Mouse (Mus musculus): Measurements from ENCODE around the gene Mgat5. TPM values are rescaled to one million over a fixed set of nuclear protein-coding genes. Genes with fewer than 3 reads are reported as not detected.

Gene Mgat5
- polyA plus RNA-seq, 1 experiment from 2014 or later: 8.9 TPM

GRCm38 (mm10) chr1:127291721-127292120, 86.9 kb downstream of the Mgat5 start:
- no peaks in the 10 kb centered on the region for H3K9me3 ChIP-seq (ENCODE audit: control insufficient read depth, low read depth, low read length)
- no peak overlapping the region for H3K9ac ChIP-seq (replicated peaks; ENCODE audit: low read depth, low read length)
- H3K4me2 ChIP-seq (replicated peaks; ENCODE audit: low read depth, low read length): no peak overlapping the region
- no peaks in the 10 kb centered on the region for H3K36me3 ChIP-seq (ENCODE audit: control insufficient read depth, insufficient read depth, low read length)
- no peak for ATAC-seq (ENCODE audit: insufficient number of reproducible peaks, insufficient read depth, low FRiP score, low read depth)
- no peak overlapping the region for H3K27ac ChIP-seq (ENCODE audit: low read length)
- no peaks in the 10 kb centered on the region for H3K27me3 ChIP-seq (ENCODE audit: control insufficient read depth, insufficient read depth, low read length)
- H3K4me3 ChIP-seq (ENCODE audit: low read depth, low read length): no peak overlapping the region
- H3K4me1 ChIP-seq (ENCODE audit: control insufficient read depth, insufficient read depth, low read length): peaks cover 7% of the 10 kb centered on the region; the same call in 1 of the 2 replicates

GRCm38 (mm10) chr1:127293286-127293685, 88.5 kb downstream of the Mgat5 start:
- ATAC-seq (ENCODE audit: insufficient number of reproducible peaks, insufficient read depth, low FRiP score, low read depth): no peak
- no peak overlapping the region for H3K27ac ChIP-seq (ENCODE audit: low read length)
- no peak overlapping the region for H3K4me3 ChIP-seq (ENCODE audit: low read depth, low read length)
- 29% methylated on average over 5 of the region's 5 CpGs for WGBS
- no peak overlapping the region for H3K9ac ChIP-seq (replicated peaks; ENCODE audit: low read depth, low read length)
- H3K27me3 ChIP-seq (ENCODE audit: control insufficient read depth, insufficient read depth, low read length): no peaks in the 10 kb centered on the region
- H3K9me3 ChIP-seq (ENCODE audit: control insufficient read depth, low read depth, low read length): no peaks in the 10 kb centered on the region
- H3K36me3 ChIP-seq (ENCODE audit: control insufficient read depth, insufficient read depth, low read length): no peaks in the 10 kb centered on the region
- H3K4me2 ChIP-seq (replicated peaks; ENCODE audit: low read depth, low read length): no peak overlapping the region
- H3K4me1 ChIP-seq (ENCODE audit: control insufficient read depth, insufficient read depth, low read length): peaks cover 7% of the 10 kb centered on the region; the same call in 1 of the 2 replicates

- WGBS: 89% methylated on average over 3 of the region's 3 CpGs
- Histone ChIP-seq H3K9me3 (ENCODE audit: control insufficient read depth, low read depth, low read length) (no peaks in the 10 kb centered on the region), H3K4me3 (ENCODE audit: low read depth, low read length) (no peak overlapping the region), H3K27ac (ENCODE audit: low read length) (no peak overlapping the region), H3K36me3 (ENCODE audit: control insufficient read depth, insufficient read depth, low read length) (no peaks in the 10 kb centered on the region), H3K27me3 (ENCODE audit: control insufficient read depth, insufficient read depth, low read length) (no peaks in the 10 kb centered on the region), H3K4me2 (replicated peaks; ENCODE audit: low read depth, low read length) (no peak overlapping the region), H3K4me1 (ENCODE audit: control insufficient read depth, insufficient read depth, low read length) (peaks cover 7% of the 10 kb centered on the region; the same call in 1 of the 2 replicates), H3K9ac (replicated peaks; ENCODE audit: low read depth, low read length) (no peak overlapping the region)
- ATAC-seq (ENCODE audit: insufficient number of reproducible peaks, insufficient read depth, low FRiP score, low read depth): no peak
These were observed 92.0 kb downstream of the Mgat5 start for GRCm38 (mm10) chr1:127296815-127297214.

- H3K4me1 ChIP-seq (ENCODE audit: control insufficient read depth, insufficient read depth, low read length): no peaks in the 10 kb centered on the region
- no peaks in the 10 kb centered on the region for H3K9me3 ChIP-seq (ENCODE audit: control insufficient read depth, low read depth, low read length)
- no peak overlapping the region for H3K4me3 ChIP-seq (ENCODE audit: low read depth, low read length)
- no peak overlapping the region for H3K4me2 ChIP-seq (replicated peaks; ENCODE audit: low read depth, low read length)
- no peaks in the 10 kb centered on the region for H3K36me3 ChIP-seq (ENCODE audit: control insufficient read depth, insufficient read depth, low read length)
- WGBS: 90% methylated on average over 1 of the region's 1 CpGs
- H3K27me3 ChIP-seq (ENCODE audit: control insufficient read depth, insufficient read depth, low read length): no peaks in the 10 kb centered on the region
- no peak overlapping the region for H3K27ac ChIP-seq (ENCODE audit: low read length)
- ATAC-seq (ENCODE audit: insufficient number of reproducible peaks, insufficient read depth, low FRiP score, low read depth): 0 out of 2 replicates have a peak, but pooled peaks have one; percentile 49
- no peak overlapping the region for H3K9ac ChIP-seq (replicated peaks; ENCODE audit: low read depth, low read length)
These were observed 95.0 kb downstream of the Mgat5 start for GRCm38 (mm10) chr1:127299774-127300173.

- no peaks in the 10 kb centered on the region for H3K4me1 ChIP-seq (ENCODE audit: control insufficient read depth, insufficient read depth, low read length)
- no peaks in the 10 kb centered on the region for H3K36me3 ChIP-seq (ENCODE audit: control insufficient read depth, insufficient read depth, low read length)
- H3K9ac ChIP-seq (replicated peaks; ENCODE audit: low read depth, low read length): no peak overlapping the region
- no peak overlapping the region for H3K4me3 ChIP-seq (ENCODE audit: low read depth, low read length)
- H3K9me3 ChIP-seq (ENCODE audit: control insufficient read depth, low read depth, low read length): no peaks in the 10 kb centered on the region
- H3K27ac ChIP-seq (ENCODE audit: low read length): no peak overlapping the region
- 86% methylated on average over 6 of the region's 6 CpGs for WGBS
- ATAC-seq (ENCODE audit: insufficient number of reproducible peaks, insufficient read depth, low FRiP score, low read depth): no peak
- H3K27me3 ChIP-seq (ENCODE audit: control insufficient read depth, insufficient read depth, low read length): no peaks in the 10 kb centered on the region
- no peak overlapping the region for H3K4me2 ChIP-seq (replicated peaks; ENCODE audit: low read depth, low read length)
These were observed 96.2 kb downstream of the Mgat5 start for GRCm38 (mm10) chr1:127301038-127301437.

- no peaks in the 10 kb centered on the region for H3K9me3 ChIP-seq (ENCODE audit: control insufficient read depth, low read depth, low read length)
- H3K4me1 ChIP-seq (ENCODE audit: control insufficient read depth, insufficient read depth, low read length): no peaks in the 10 kb centered on the region
- H3K4me3 ChIP-seq (ENCODE audit: low read depth, low read length): no peak overlapping the region
- H3K27ac ChIP-seq (ENCODE audit: low read length): no peak overlapping the region
- no peak overlapping the region for H3K4me2 ChIP-seq (replicated peaks; ENCODE audit: low read depth, low read length)
- no peak overlapping the region for H3K9ac ChIP-seq (replicated peaks; ENCODE audit: low read depth, low read length)
- no peaks in the 10 kb centered on the region for H3K36me3 ChIP-seq (ENCODE audit: control insufficient read depth, insufficient read depth, low read length)
- no peak for ATAC-seq (ENCODE audit: insufficient number of reproducible peaks, insufficient read depth, low FRiP score, low read depth)
- WGBS: 92% methylated on average over 2 of the region's 2 CpGs
- no peaks in the 10 kb centered on the region for H3K27me3 ChIP-seq (ENCODE audit: control insufficient read depth, insufficient read depth, low read length)
These were observed 97.8 kb downstream of the Mgat5 start for GRCm38 (mm10) chr1:127302620-127303019.

- Histone ChIP-seq H3K36me3 (ENCODE audit: control insufficient read depth, insufficient read depth, low read length) (no peaks in the 10 kb centered on the region), H3K27ac (ENCODE audit: low read length) (no peak overlapping the region), H3K27me3 (ENCODE audit: control insufficient read depth, insufficient read depth, low read length) (no peaks in the 10 kb centered on the region), H3K4me3 (ENCODE audit: low read depth, low read length) (no peak overlapping the region), H3K4me1 (ENCODE audit: control insufficient read depth, insufficient read depth, low read length) (no peaks in the 10 kb centered on the region), H3K9ac (replicated peaks; ENCODE audit: low read depth, low read length) (no peak overlapping the region), H3K4me2 (replicated peaks; ENCODE audit: low read depth, low read length) (no peak overlapping the region), H3K9me3 (ENCODE audit: control insufficient read depth, low read depth, low read length) (no peaks in the 10 kb centered on the region)
- ATAC-seq (ENCODE audit: insufficient number of reproducible peaks, insufficient read depth, low FRiP score, low read depth): no peak
- WGBS: 83% methylated on average over 5 of the region's 5 CpGs
These were observed 99.0 kb downstream of the Mgat5 start for GRCm38 (mm10) chr1:127303791-127304190.

GRCm38 (mm10) chr1:127304281-127304680, 99.5 kb downstream of the Mgat5 start:
- H3K4me2 ChIP-seq (replicated peaks; ENCODE audit: low read depth, low read length): no peak overlapping the region
- no peak overlapping the region for H3K4me3 ChIP-seq (ENCODE audit: low read depth, low read length)
- H3K9me3 ChIP-seq (ENCODE audit: control insufficient read depth, low read depth, low read length): no peaks in the 10 kb centered on the region
- no peak overlapping the region for H3K27ac ChIP-seq (ENCODE audit: low read length)
- no peak for ATAC-seq (ENCODE audit: insufficient number of reproducible peaks, insufficient read depth, low FRiP score, low read depth)
- H3K27me3 ChIP-seq (ENCODE audit: control insufficient read depth, insufficient read depth, low read length): no peaks in the 10 kb centered on the region
- H3K36me3 ChIP-seq (ENCODE audit: control insufficient read depth, insufficient read depth, low read length): no peaks in the 10 kb centered on the region
- no peaks in the 10 kb centered on the region for H3K4me1 ChIP-seq (ENCODE audit: control insufficient read depth, insufficient read depth, low read length)
- no peak overlapping the region for H3K9ac ChIP-seq (replicated peaks; ENCODE audit: low read depth, low read length)
- 79% methylated on average over 2 of the region's 2 CpGs for WGBS

GRCm38 (mm10) chr1:127305582-127305981, 100.8 kb downstream of the Mgat5 start:
- Histone ChIP-seq H3K4me3 (ENCODE audit: low read depth, low read length) (no peak overlapping the region), H3K9ac (replicated peaks; ENCODE audit: low read depth, low read length) (no peak overlapping the region), H3K27ac (ENCODE audit: low read length) (no peak overlapping the region), H3K4me1 (ENCODE audit: control insufficient read depth, insufficient read depth, low read length) (no peaks in the 10 kb centered on the region), H3K27me3 (ENCODE audit: control insufficient read depth, insufficient read depth, low read length) (no peaks in the 10 kb centered on the region), H3K9me3 (ENCODE audit: control insufficient read depth, low read depth, low read length) (no peaks in the 10 kb centered on the region), H3K36me3 (ENCODE audit: control insufficient read depth, insufficient read depth, low read length) (no peaks in the 10 kb centered on the region), H3K4me2 (replicated peaks; ENCODE audit: low read depth, low read length) (no peak overlapping the region)
- WGBS: 87% methylated on average over 2 of the region's 2 CpGs
- no peak for ATAC-seq (ENCODE audit: insufficient number of reproducible peaks, insufficient read depth, low FRiP score, low read depth)

All from stomach, embryonic 14.5 days (tissue).